Mouse (Mus musculus) adrenal gland, adult (tissue): Measurements from ENCODE around the gene Rraga.
A peak's percentile ranks its signal among the peaks of the same experiment; 100 is the strongest.

ENCODE experiments used
- DNase-seq, 2 experiments: peaks; one replicate each; pipeline ENCODE4 v3.0.0; 2022 to 2023; ENCODE audit warnings: low spot score in 1 of 2; ENCODE audit not compliant: inconsistent age in 2 of 2

The Rraga gene

DNA sequence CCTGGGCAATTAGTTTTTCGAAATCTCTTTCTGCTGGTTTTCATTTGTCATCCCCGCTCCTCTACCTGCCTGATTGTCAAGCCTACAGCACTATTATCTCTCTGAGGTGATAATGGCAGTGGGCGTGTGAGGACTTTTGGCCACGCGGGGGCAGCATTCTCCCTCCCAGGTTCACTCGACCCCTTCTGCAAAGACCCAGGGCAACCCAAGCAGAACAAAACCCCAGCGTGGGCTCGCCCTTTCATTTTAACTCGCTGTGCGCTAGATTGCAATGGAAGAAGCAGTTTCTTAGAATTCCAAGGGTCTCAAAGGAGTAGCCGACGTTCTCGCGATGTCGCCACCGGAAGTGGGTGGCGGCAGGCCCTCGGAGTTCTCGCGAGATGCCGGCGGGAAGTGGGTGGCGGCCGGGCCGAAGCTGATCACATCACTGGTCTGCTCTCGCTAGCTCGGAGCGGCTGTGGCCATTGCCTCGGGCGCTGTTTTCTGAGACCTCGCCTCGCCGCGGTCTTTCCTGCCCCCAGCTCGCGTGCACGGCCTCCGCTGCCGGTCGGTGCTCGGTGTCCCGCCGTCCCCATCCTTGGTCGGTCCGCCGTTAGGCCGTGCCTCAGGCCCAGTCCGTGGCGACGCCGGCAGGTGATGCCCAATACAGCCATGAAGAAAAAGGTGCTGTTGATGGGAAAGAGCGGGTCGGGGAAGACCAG is at the start of gene Rraga:
Rraga (plus strand) TSS at position 386 of the 701 bp plus-strand sequence.
- peak; percentile 96 to 99 for DNase-seq

- DNase-seq, result no peak
Measured at GRCm38 (mm10) chr4:86527162-86528136, 48.0 kb upstream of the Rraga start.

GRCm38 (mm10) chr4:86529161-86529560 is 46.3 kb upstream of the Rraga start:
- no peak for DNase-seq

DNA sequence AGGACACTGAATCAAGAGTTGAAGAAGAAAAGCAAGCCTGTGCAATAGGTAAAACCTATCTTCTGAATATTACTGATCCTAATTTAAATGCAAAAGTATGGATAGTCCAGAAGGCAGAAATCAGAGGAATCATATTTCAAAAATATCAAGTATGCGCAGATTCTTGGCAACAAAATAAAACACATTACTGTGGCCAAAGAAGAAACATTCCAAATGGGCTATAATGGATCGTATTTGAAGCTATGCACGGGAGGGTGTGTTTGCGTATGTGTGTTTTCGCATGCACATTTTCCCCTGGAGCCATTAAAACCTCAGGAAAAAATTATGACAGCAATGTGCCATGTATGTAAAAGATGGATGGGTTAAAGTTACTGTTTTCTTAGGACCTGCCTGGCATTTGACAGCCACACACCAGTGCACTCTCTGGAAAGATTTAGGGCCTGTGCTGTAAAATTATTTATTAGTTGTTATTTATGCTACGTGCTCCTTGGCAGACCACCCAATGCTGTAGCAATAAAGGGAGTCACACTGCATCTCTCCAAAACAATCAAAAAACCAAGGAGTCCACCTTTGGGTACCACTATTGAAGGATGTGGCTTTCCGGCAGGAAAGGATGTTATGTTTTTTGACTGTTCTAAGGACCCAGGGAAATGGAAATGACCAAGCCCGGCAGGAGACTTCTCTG is 41.9 kb upstream of the Rraga start:
- no peak for DNase-seq

- no peak for DNase-seq
Measured at GRCm38 (mm10) chr4:86534091-86534481, 41.4 kb upstream of the Rraga start.

- peak; percentile 18 to 67 for DNase-seq
Measured at GRCm38 (mm10) chr4:86537972-86538371, 37.5 kb upstream of the Rraga start.

DNA sequence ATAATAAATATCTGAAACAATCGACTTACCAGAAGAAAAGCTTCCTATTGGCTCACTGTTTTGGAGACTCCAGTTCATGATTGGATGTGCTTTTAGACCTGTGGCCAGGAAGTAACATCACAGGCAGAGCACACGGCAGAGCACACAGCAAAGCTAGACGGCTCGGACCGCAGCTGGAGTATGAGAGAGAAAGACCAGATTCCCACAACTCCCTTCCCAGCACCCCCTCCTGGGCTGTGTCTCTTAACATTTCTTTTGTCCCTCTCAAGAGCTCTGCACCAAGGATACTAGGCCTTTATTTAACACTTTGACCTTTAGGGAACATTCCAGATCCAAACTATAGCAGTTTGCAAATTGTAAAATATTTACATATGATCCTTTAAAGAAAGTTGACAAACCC is 36.5 kb upstream of the Rraga start:
- DNase-seq, result no peak

DNA sequence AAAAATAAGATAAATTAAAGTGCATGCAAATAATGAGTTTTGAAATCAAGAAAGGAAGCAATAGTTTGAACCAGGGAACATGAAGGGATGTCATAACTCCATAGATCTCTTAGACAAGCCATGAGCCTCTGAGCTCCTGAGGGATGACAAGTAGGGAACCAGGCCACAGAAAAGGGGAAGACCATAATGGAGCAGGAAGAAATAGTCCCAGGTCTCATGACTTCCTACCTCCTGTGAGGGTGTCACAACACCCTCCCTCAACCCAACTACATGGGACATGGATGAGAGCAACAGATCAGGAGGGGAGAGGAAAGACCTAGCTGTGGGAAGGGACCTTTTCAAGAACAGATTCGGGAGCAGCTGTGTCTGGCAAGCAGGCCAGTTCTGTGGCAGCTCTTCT is 33.9 kb upstream of the Rraga start:
- no peak for DNase-seq

- DNase-seq, result no peak
Measured at GRCm38 (mm10) chr4:86543999-86544398, 31.5 kb upstream of the Rraga start.

- DNase-seq, result peak in 1 of 2 experiments; percentile 49
Measured at GRCm38 (mm10) chr4:86545615-86546014, 29.9 kb upstream of the Rraga start.

DNA sequence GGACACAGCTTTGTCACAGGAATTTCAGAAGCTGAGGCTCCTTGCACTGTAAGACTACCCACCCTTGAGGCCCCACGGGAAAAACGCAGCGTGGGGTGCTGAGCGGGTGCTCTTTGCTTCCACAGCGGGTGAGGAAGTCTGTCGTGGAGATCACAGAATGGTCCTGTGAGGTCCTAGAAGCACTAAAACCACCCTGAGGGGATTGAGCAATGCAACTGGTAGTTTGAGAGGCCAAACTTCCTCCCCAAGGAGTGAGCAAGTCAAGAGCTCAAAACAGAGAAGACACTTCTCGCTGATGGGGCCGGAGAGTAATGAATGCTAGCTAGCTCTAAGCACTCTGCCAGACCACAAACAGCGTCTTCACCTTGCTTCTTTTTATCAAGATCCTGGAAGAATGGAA is 27.1 kb upstream of the Rraga start:
- no peak for DNase-seq

DNA sequence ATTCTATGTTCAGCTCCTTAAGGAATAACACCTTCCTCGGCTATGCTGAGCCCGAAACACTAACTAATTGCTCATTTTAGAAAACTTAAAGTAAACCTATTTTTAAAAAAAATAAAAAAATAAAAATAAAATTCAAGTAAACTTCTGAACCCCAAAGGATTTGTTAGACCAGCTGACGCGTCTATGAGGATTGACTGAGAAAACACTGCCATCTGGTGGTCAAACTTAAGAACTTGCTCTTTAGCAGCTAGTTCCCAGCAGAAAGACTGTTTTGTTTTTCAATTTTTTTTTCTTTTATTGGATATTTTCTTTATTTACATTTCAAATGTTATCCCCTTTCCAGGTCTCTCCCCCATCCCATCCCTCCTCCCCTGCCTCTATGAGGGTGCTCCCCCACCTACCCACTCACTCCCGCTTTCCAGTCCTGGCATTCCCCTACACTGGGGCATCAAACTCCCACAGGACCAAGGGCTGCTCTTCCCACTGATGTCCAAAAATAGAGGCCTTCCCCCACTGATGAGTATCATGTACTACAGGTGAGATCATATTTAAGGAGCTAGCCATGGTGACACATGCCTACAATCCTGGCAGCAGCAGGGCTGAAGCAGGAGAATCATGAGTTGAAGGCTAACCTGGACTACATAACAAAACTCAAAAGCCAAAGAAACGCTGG is 20.3 kb upstream of the Rraga start:
- peak in 1 of 2 experiments; percentile 55 for DNase-seq

DNA sequence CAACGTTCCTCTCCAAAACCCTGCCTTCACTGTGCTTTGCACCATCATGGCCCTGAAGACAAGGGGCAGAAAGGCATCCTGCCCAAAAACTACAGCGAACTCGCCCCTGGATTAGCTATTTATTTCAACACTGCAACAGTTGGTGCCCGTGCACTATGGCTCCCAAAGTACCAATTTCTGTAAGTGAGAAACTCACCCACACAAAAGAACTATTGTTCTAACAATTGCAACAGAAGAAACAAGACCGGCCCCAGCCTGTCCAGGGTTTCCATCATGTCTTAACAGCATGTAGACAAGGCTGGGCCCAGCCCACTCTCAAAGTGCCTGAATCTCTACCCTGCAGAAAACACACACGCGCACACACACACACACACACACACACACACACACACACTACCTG is 18.1 kb upstream of the Rraga start:
- DNase-seq, result no peak

DNA sequence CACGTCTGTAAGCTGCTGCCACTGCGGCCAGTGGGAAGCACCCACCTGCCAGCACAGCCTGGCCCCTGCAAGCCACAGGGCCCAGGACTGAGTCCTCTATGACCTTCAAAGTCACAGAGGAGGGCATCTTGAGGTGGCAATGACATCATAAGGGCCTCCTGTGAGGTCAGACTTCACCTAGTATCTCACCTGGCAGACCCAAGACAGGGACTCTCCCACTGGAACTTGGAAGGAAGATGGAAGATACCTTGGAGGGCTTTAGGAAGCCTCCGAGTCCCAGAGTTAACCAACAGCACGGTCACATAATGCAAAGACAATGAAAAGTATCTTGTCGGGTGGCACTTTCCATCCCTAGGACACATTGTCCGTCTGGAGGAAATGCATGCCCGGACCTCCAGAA is 17.2 kb upstream of the Rraga start, which contains the start of gene Saxo1:
Saxo1 (minus strand) TSS at position 101 of the 400 bp plus-strand sequence.
- DNase-seq, result no peak

DNA sequence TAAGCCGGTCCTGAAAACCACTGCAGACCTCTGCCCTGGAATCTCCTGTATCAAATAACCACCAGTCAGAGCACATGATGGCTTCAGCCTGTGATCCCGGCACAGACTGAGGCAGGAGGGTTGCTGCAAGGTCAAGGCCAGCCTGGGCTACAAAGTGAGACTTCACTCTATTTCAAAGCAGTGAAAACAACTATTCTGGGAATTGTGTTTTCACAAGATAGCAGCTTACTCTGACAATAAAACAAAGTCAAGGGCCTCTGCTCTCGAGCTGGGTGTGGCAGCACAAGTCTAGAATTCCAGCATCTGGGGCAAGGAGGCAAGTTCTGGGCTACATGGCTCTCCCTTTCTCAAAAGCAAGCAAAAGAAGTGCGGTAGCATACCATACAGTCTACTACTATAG is 16.5 kb upstream of the Rraga start:
- DNase-seq, result no peak

- peak in 1 of 2 experiments; percentile 50 for DNase-seq
Measured at GRCm38 (mm10) chr4:86561061-86561460, 14.4 kb upstream of the Rraga start.

DNA sequence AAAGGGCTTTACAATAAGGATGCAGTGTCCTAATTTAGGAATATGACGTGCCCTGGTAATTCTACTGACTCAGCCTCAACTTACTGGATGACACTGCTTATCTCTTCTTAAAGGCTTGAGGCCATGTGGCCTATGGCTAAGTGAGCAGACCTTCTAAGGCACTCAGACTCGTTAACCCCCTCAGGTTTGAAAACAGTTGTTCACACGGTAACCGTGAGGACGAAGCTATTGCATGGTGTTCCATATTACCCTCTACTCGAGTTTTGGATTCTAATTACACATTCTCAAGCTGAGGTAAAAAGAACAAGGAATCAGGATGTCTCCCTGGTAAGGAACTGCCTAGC is 557 bp upstream of the Rraga start:
- DNase-seq, result no peak

DNA sequence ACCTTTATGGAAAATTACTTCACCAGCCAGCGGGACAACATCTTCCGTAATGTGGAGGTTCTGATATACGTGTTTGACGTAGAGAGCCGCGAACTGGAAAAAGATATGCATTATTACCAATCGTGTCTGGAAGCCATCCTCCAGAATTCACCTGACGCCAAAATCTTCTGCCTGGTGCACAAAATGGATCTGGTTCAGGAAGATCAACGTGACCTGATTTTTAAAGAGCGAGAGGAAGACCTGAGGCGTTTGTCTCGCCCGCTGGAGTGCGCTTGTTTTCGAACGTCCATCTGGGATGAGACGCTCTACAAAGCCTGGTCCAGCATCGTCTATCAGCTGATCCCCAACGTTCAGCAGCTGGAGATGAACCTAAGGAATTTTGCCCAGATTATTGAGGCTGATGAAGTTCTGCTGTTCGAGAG is 663 bp downstream of the Rraga start:
- peak in 1 of 2 experiments; percentile 35 for DNase-seq

- no peak for DNase-seq
Measured at GRCm38 (mm10) chr4:86576630-86577225, 1.3 kb downstream of the Rraga start.

GRCm38 (mm10) chr4:86580056-86580455 is 4.6 kb downstream of the Rraga start:
- no peak for DNase-seq

DNA sequence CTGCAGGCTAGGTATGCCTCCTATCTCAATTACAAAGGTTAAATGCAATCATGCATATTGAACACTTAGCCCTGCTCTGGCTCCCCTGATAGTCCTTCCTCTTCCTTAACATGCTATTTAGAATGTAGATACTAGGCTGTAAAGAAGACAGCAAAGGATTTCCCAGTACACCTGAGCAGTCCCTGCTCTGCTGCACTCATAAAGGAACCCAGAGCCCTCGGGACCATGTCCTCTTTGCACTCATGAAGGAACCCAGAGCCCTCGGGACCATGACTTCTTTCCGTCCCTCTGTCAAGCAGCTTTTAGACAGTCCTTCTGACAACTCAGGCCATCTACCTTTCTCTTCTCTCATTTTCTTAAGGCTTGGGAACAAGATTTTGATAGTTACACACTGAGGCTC is 5.1 kb downstream of the Rraga start:
- DNase-seq, result no peak
